ENCODE assay signal across 11 mouse cellular contexts in genomic region chr11:35295162-35295799, GRCm38 (mm10).
DNase-seq lines count a peak whose midpoint lies in the region; ATAC-seq and TF ChIP-seq lines count a peak whose summit lies in the region.
"Had no signal": no experiment of that assay in that cellular context is flagged by ENCODE, and none has a peak within 500 bp of the region (broad histone marks: within the 10 kb centered on the region; RNA-seq: fewer than 3 reads in every experiment).

No protein-coding gene starts in this region.

- no peaks in the 10 kb centered on the region for H3K36me3 ChIP-seq in hindbrain, embryonic 16.5 days (ENCODE audit: control insufficient read depth, insufficient read depth, low read length)
- H3K36me3 ChIP-seq in heart, adult 2 months (ENCODE audit: control insufficient read depth, insufficient read depth, low read length): no peaks in the 10 kb centered on the region
- H3K36me3 ChIP-seq: liver, embryonic 15.5 days had no signal

- no peak overlapping the region for H3K9ac ChIP-seq in hindbrain, embryonic 16.5 days (ENCODE audit: low read depth, low read length)
- H3K9ac ChIP-seq in heart, adult 2 months (ENCODE audit: low read depth, low read length): no peak overlapping the region
- H3K9ac ChIP-seq: liver, embryonic 15.5 days had no signal

- intact Hi-C loops in heart, adult 2 months (cut with DNase I): no loop called here

- no peaks in the 10 kb centered on the region for H3K9me3 ChIP-seq in hindbrain, embryonic 16.5 days (ENCODE audit: control insufficient read depth, low read length)
- H3K9me3 ChIP-seq: liver, embryonic 15.5 days had no signal

- H3K27ac ChIP-seq in layer of hippocampus, adult 2 months: peak overlapping the region; percentile 36; the same call in 1 of the 2 replicates
- H3K27ac ChIP-seq in hindbrain, embryonic 16.5 days (ENCODE audit: low read depth, low read length): no peak overlapping the region
- no peak overlapping the region for H3K27ac ChIP-seq in heart, adult 2 months
- H3K27ac ChIP-seq: liver, embryonic 15.5 days had no signal

- 32% methylated on average over 3 of the region's 3 CpGs for WGBS in hindbrain, embryonic 16.5 days
- WGBS in heart, adult 2 months: 55% methylated on average over 3 of the region's 3 CpGs

- peak; percentile 75 for ATAC-seq in hindbrain, embryonic 16.5 days

- no peak overlapping the region for H3K4me3 ChIP-seq in layer of hippocampus, adult 2 months
- H3K4me3 ChIP-seq in hindbrain, embryonic 16.5 days (ENCODE audit: low read length): no peak overlapping the region
- no peak overlapping the region for H3K4me3 ChIP-seq in heart, adult 2 months
- H3K4me3 ChIP-seq: liver, embryonic 15.5 days had no signal

- no peak overlapping the region for H3K4me2 ChIP-seq in hindbrain, embryonic 16.5 days (ENCODE audit: low read length)
- H3K4me2 ChIP-seq: liver, embryonic 15.5 days had no signal

- no peak for TF ChIP-seq EP300 in heart, adult 2 months (IDR thresholded peaks at IDR 0.05; ENCODE audit: insufficient read depth, low read depth, low read length)

- H3K4me1 ChIP-seq in hindbrain, embryonic 16.5 days (ENCODE audit: control insufficient read depth, insufficient read depth, low read depth, low read length): peaks cover 10% of the 10 kb centered on the region
- peaks cover 10% of the 10 kb centered on the region for H3K4me1 ChIP-seq in heart, adult 2 months (ENCODE audit: control insufficient read depth, insufficient read depth, low read length)
- H3K4me1 ChIP-seq: liver, embryonic 15.5 days had no signal

- no peak for DNase-seq in layer of hippocampus, adult 2 months (ENCODE audit: low spot score in 2 of 2)
- no peak for DNase-seq in layer of hippocampus, postnatal 25 days (ENCODE audit: extremely low spot score in 1 of 2, low spot score in 1 of 2)
- DNase-seq in adipocyte (ENCODE audit: low spot score): peak; percentile 16
- peak; percentile 23 to 52 for DNase-seq in kidney, postnatal 36 days
- no peak for DNase-seq in layer of hippocampus, postnatal 14 days (ENCODE audit: low spot score in 2 of 2)
- no peak for DNase-seq in urinary bladder, postnatal 36 days (ENCODE audit: low spot score in 2 of 2)
- no peak for DNase-seq in heart, adult 2 months
- DNase-seq: gastrocnemius, postnatal 14 days; thymus, adult 2 months had no signal

- H3K27me3 ChIP-seq in hindbrain, embryonic 16.5 days (replicated peaks; ENCODE audit: control insufficient read depth, insufficient read depth, low read length): peaks cover 2% of the 10 kb centered on the region; the same call in 1 of the 2 replicates
- H3K27me3 ChIP-seq in heart, adult 2 months (ENCODE audit: control insufficient read depth, insufficient read depth, low read length): no peaks in the 10 kb centered on the region
- H3K27me3 ChIP-seq: liver, embryonic 15.5 days had no signal

- TF ChIP-seq CTCF in layer of hippocampus, adult 2 months (conservative IDR thresholded peaks at IDR 0.05): 0 out of 2 replicates have a peak, but pooled peaks have one; percentile 7
- no peak for TF ChIP-seq CTCF in heart, adult 2 months (IDR thresholded peaks at IDR 0.05)

- H3K79me2 ChIP-seq in heart, adult 2 months (replicated peaks; ENCODE audit: control insufficient read depth, insufficient read depth, low read length): no peaks in the 10 kb centered on the region

- no peak for TF ChIP-seq POLR2A in heart, adult 2 months (IDR thresholded peaks at IDR 0.05; ENCODE audit: insufficient read depth, low read depth, low read length)

Comparison
In these comparisons a context has a peak if more than half of its experiments do, and no peak if none do; other contexts are left out.
1. DNase-seq: peak in adipocyte (single experiment) and kidney, postnatal 36 days (2 of 2); none in layer of hippocampus, adult 2 months (0 of 2), layer of hippocampus, postnatal 25 days (0 of 2), layer of hippocampus, postnatal 14 days (0 of 2), urinary bladder, postnatal 36 days (0 of 2) and heart, adult 2 months (0 of 2).